Mouse (Mus musculus): ENCODE measurements around the gene Mrrf.
"Not testable (repeated sequence)": the region's sequence is repeated elsewhere in the genome, so short reads cannot be mapped to it uniquely, and the experiment has no call there.

Gene Mrrf

DNA sequence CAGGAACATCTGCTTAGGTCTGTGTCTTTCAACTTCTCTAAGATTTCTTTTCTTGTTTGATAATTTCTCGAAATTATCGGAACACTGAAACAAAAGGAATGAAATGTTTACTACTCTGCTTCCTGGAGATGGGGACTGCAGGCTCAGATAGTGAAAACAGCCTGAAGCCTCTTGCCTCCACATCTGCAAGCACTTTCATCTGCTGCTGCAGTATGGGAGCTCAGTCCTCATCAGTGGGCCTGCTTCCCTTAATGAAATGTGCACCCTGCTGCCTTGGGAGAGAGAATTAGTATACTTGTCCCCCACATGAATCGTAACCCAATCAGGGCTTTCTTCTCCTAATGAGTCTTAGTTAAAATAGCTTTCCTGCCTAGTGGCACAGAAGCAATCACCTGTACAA is 7.1 kb upstream of the Mrrf start:
- no peak for DNase-seq (ENCODE audit: low read depth, low spot score)

- no peak for DNase-seq (ENCODE audit: low read depth, low spot score)
Observed at GRCm38 (mm10) chr2:36135887-36136286, 302 bp upstream of the Mrrf start.

DNA sequence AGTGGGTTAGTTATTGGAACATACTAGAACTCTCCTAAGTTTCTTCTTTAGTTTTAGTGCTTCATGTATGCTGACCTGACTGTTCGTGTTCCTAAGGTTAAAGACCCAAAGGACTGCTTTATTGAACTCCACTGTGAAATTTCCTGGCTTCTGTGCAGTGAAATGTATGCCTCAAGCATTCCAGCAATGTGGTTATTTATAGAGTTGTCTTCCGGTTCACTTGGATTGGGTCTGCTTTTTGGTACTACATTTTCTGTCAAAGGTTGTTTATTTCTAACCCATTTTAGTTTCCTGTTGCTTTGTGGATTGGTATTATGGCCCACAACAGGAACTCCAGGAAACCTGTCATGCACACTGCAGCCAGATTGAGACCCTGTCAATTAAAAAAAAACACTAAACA is 2.9 kb downstream of the Mrrf start:
- DNase-seq (ENCODE audit: low read depth, low spot score), result no peak

GRCm38 (mm10) chr2:36148876-36149365 is 12.7 kb downstream of the Mrrf start:
- DNase-seq (ENCODE audit: low read depth, low spot score), result no peak

DNA sequence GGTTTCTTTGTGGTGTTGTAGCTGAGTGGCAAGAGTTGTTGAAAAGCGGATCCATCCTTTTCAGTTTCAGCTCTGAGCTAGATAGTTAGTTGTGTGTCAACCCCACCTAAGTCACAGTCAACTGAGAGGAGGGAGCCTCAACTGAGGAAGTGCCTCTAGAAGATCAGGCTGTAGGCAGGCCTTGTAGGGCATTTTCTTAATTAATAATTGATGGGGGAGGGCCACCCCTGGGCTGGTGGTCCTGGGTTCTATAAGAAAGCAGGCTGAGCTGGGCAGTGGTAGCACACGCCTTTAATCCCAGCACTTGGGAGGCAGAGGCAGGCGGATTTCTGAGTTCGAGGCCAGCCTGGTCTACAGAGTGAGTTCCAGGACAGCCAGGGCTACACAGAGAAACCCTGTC is 16.2 kb downstream of the Mrrf start:
- not testable (repeated sequence) for DNase-seq (ENCODE audit: low read depth, low spot score)

- DNase-seq (ENCODE audit: low read depth, low spot score), result no peak
Observed at GRCm38 (mm10) chr2:36157461-36157860, 21.3 kb downstream of the Mrrf start.

DNA sequence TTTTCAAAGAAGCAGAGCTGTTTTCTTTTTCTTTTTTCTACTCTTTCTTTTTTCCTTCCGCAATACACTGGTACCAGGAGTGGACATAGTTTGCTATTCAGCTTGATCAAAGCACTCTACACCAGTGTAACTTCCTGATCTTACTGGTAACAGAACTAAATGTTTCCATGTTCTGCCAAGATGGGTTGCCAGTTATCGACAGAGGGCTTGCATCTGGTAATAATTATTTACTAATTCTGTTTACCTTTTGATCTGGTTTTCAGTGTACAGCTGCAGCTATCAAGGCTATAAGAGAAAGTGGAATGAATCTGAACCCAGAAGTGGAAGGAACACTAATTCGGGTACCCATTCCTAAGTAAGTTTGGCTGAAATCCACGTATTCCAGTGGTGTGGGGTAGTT is 23.1 kb downstream of the Mrrf start:
- no peak for DNase-seq (ENCODE audit: low read depth, low spot score)

- no peak for DNase-seq (ENCODE audit: low read depth, low spot score)
Observed at GRCm38 (mm10) chr2:36167990-36168618, 31.9 kb downstream of the Mrrf start.

- DNase-seq (ENCODE audit: low read depth, low spot score), result no peak
Observed at GRCm38 (mm10) chr2:36169176-36169575, 33.0 kb downstream of the Mrrf start.

- no peak for DNase-seq (ENCODE audit: low read depth, low spot score)
Observed at GRCm38 (mm10) chr2:36172136-36172535, 35.9 kb downstream of the Mrrf start.

GRCm38 (mm10) chr2:36172574-36172973 is 36.4 kb downstream of the Mrrf start:
- DNase-seq (ENCODE audit: low read depth, low spot score), result no peak

DNA sequence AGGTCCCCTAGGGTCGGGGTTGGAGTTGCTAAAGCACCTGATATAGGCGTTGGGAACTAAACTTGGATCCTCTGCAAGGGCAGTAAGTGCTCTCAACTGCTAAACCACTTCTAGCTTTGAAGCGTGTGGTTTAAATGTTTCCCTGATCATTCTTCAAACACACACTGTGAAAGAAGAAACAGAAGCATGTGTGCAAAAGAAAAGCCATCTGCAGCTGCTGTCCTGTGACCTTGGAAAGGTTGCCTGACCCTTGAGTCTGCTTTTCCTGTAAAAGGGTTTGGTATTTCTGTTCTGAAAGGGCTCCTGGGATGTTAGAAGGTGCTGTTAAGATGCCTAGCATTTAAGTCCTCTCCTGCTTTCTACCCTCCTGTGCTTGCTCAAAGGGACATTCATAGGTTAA is 43.3 kb downstream of the Mrrf start:
- peak; percentile 31 for DNase-seq (ENCODE audit: low read depth, low spot score)

DNA sequence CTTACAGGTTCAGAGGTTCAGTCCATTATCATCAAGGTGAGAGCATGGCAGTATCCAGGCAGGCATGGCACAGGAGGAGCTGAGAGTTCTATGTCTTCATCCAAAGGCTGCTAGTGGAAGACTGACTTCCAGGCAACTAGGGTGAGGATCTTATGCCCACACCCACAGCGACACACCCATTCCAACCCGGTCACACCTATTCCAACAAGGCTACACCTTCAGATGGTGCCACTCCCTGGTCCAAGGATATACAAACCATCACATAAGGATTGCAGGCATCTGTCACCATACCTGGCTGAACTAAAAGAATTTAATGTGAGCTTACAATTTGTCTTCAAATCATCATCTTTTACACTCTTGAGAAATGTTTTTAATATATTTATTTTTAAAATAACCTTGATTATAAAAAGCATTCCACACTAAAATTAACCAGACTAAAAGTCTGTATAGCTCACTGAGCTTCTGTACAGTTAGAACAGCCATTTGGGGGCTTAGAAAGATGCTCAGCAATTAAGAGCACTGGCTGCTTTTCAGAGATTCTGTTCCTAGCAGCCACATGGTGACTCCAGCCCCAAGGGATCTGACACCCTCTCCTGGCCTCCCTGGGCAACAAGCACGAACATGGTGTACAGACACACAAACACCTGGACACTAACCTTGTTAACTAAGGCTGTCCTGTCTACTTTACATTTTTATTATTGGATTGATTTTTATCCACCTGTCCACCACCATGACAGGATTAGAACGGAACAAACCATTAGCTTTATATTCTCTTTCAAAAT is 45.6 kb downstream of the Mrrf start:
- not testable (repeated sequence) for DNase-seq (ENCODE audit: low read depth, low spot score)

GRCm38 (mm10) chr2:36183278-36183677 is 47.1 kb downstream of the Mrrf start:
- no peak for DNase-seq (ENCODE audit: low read depth, low spot score)

GRCm38 (mm10) chr2:36184192-36184591 is 48.0 kb downstream of the Mrrf start:
- no peak for DNase-seq (ENCODE audit: low read depth, low spot score)

DNA sequence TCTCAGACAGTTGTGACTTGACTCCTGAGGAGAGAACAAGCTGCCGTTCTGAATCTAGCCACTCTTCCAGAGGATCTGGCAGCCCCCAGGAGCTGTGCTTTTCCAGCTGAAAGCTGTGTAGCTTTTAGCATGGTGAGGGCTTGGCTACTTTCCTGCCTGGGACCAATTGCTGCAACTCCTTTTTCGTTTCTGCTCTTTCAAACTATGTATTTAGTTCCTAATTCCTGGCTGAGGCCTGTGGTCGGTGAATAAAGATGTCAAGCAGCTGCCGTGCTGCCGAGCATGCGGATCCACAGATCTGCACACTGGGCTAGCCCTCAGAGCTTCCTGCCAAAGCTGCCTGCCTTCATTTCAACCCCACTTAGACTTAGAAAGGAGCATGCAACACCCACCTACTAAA is 48.7 kb downstream of the Mrrf start:
- DNase-seq (ENCODE audit: low read depth, low spot score), result no peak

DNA sequence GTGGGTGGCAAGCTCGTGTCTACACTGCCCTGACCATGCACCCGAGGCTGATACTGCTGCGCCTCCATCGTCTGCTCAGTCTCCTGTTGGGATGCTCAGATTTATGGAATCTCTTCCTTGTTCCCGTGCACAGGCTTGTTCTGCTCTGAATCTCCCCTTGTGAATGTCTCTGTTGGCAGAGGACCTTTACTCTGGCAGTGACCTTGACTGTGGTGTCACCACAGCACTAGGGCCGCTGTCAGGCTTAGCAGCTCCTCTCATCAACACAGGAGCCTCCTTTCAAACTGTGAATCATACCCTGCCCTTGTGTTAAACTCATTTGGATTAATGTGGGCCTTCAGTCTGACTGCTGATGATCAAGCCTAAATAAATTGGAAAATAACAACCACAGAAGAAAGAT is 53.0 kb downstream of the Mrrf start:
- not testable (repeated sequence) for DNase-seq (ENCODE audit: low read depth, low spot score)

- DNase-seq (ENCODE audit: low read depth, low spot score), result no peak
Observed at GRCm38 (mm10) chr2:36191098-36191941, 55.1 kb downstream of the Mrrf start.

GRCm38 (mm10) chr2:36197021-36197420 is 60.8 kb downstream of the Mrrf start:
- DNase-seq (ENCODE audit: low read depth, low spot score), result no peak

- peak; percentile 89 for DNase-seq (ENCODE audit: low read depth, low spot score)
Observed at GRCm38 (mm10) chr2:36197919-36198881, 62.0 kb downstream of the Mrrf start.

DNA sequence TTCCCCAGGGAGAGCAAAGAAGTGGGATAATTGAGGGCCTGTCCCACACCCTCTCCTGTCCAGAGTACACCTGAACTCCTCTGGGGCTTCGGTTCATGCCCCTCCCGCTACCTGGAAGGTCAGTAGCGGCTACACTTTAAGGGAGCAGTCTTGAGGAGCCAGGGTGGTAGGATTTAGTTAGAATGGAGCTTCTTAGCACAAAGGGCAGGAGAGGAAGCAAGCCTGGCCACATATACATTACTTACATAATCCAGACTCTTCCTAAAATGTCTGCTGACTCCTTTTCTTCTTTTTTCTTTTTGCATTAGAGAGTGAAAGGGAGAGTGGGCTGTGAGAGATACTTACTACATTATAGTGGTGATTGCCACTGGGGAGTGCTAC is 62.7 kb downstream of the Mrrf start:
- no peak for DNase-seq (ENCODE audit: low read depth, low spot score)
